Mouse (Mus musculus): ENCODE measurements around the gene Rfng. TPM values are rescaled to one million over a fixed set of nuclear protein-coding genes. Genes with fewer than 3 reads are reported as not detected.
"Not testable (repeated sequence)": the region's sequence is repeated elsewhere in the genome, so short reads cannot be mapped to it uniquely, and the experiment has no call there.

Rfng gene
- polyA plus RNA-seq (2014; fragmentation: Nextera tagmentation; extraction: Ambion mirVana), result 39.4 and 64.8 TPM in 2 replicates

GRCm38 (mm10) chr11:120784064-120784791 is at the start of gene Rfng, which contains the start of gene Gps1:
Gene Rfng (minus strand): TSS chr11:120784207.
Gene Gps1 (plus strand): TSS chr11:120784272.
- Histone ChIP-seq H3K4me3 (ENCODE audit: low read depth, low read length) (peak within 1 kb of the TSS; percentile 94), H3K36me3 (ENCODE audit: control insufficient read depth, insufficient read depth, low read length) (peaks cover 54% of the 10 kb centered on the region), H3K27me3 (replicated peaks; ENCODE audit: control insufficient read depth, insufficient read depth, low read length) (no peaks in the 10 kb centered on the region), H3K9ac (ENCODE audit: low read length) (peak within 1 kb of the TSS; percentile 91), H3K27ac (ENCODE audit: low read depth, low read length) (peak within 1 kb of the TSS; percentile 66), H3K4me2 (ENCODE audit: low read length) (peak within 1 kb of the TSS; percentile 97), H3K4me1 (ENCODE audit: control insufficient read depth, insufficient read depth, low read length) (peaks cover 11% of the 10 kb centered on the region), H3K9me3 (replicated peaks; ENCODE audit: control insufficient read depth, low read length) (no peaks in the 10 kb centered on the region)
- DNase-seq (ENCODE audit: low spot score) (peak; percentile 85), ATAC-seq (peak; percentile 90)
- WGBS, result under 1% methylated on average over 84 of the region's 107 CpGs

GRCm38 (mm10) chr11:120832962-120833361 is 49.0 kb upstream of the Rfng start:
- not testable (repeated sequence) for H3K9ac ChIP-seq (ENCODE audit: low read length); ATAC-seq; DNase-seq (ENCODE audit: low spot score); H3K9me3 ChIP-seq (replicated peaks; ENCODE audit: control insufficient read depth, low read length); H3K4me3 ChIP-seq (ENCODE audit: low read depth, low read length); H3K4me2 ChIP-seq (ENCODE audit: low read length); H3K27me3 ChIP-seq (replicated peaks; ENCODE audit: control insufficient read depth, insufficient read depth, low read length); H3K36me3 ChIP-seq (ENCODE audit: control insufficient read depth, insufficient read depth, low read length)
- WGBS, result 90% methylated on average over 5 of the region's 5 CpGs
- Histone ChIP-seq H3K4me1 (ENCODE audit: control insufficient read depth, insufficient read depth, low read length) (peaks cover 12% of the 10 kb centered on the region), H3K27ac (ENCODE audit: low read depth, low read length) (peak overlapping the region; percentile 52; the same call in 1 of the 2 replicates)

- no peak overlapping the region for H3K9ac ChIP-seq (ENCODE audit: low read length)
- peaks cover 12% of the 10 kb centered on the region for H3K4me1 ChIP-seq (ENCODE audit: control insufficient read depth, insufficient read depth, low read length)
- ATAC-seq (no peak), DNase-seq (ENCODE audit: low spot score) (no peak)
- 55% methylated on average over 3 of the region's 3 CpGs for WGBS
- no peaks in the 10 kb centered on the region for H3K9me3 ChIP-seq (replicated peaks; ENCODE audit: control insufficient read depth, low read length)
- no peak overlapping the region for H3K4me3 ChIP-seq (ENCODE audit: low read depth, low read length)
- H3K4me2 ChIP-seq (ENCODE audit: low read length), result no peak overlapping the region
- no peak overlapping the region for H3K27ac ChIP-seq (ENCODE audit: low read depth, low read length)
- no peaks in the 10 kb centered on the region for H3K27me3 ChIP-seq (replicated peaks; ENCODE audit: control insufficient read depth, insufficient read depth, low read length)
- H3K36me3 ChIP-seq (ENCODE audit: control insufficient read depth, insufficient read depth, low read length), result no peaks in the 10 kb centered on the region
These were observed 47.8 kb upstream of the Rfng start for GRCm38 (mm10) chr11:120831659-120832440.

- DNase-seq (ENCODE audit: low spot score), result no peak
- H3K36me3 ChIP-seq (ENCODE audit: control insufficient read depth, insufficient read depth, low read length), result 0 out of 2 replicates have a peak, but pooled peaks cover 2% of the 10 kb centered on the region
- no peaks in the 10 kb centered on the region for H3K27me3 ChIP-seq (replicated peaks; ENCODE audit: control insufficient read depth, insufficient read depth, low read length)
- no peak overlapping the region for H3K9ac ChIP-seq (ENCODE audit: low read length)
- no peak overlapping the region for H3K27ac ChIP-seq (ENCODE audit: low read depth, low read length)
- H3K4me1 ChIP-seq (ENCODE audit: control insufficient read depth, insufficient read depth, low read length), result peaks cover 14% of the 10 kb centered on the region
- 92% methylated on average over 12 of the region's 12 CpGs for WGBS
- ATAC-seq, result no peak
- no peak overlapping the region for H3K4me2 ChIP-seq (ENCODE audit: low read length)
- no peaks in the 10 kb centered on the region for H3K9me3 ChIP-seq (replicated peaks; ENCODE audit: control insufficient read depth, low read length)
- no peak overlapping the region for H3K4me3 ChIP-seq (ENCODE audit: low read depth, low read length)
These were observed 46.7 kb upstream of the Rfng start for GRCm38 (mm10) chr11:120830686-120831085.

- Histone ChIP-seq H3K9ac (ENCODE audit: low read length) (no peak overlapping the region), H3K4me1 (ENCODE audit: control insufficient read depth, insufficient read depth, low read length) (peaks cover 20% of the 10 kb centered on the region), H3K4me3 (ENCODE audit: low read depth, low read length) (no peak overlapping the region), H3K27me3 (replicated peaks; ENCODE audit: control insufficient read depth, insufficient read depth, low read length) (no peaks in the 10 kb centered on the region), H3K4me2 (ENCODE audit: low read length) (no peak overlapping the region), H3K27ac (ENCODE audit: low read depth, low read length) (no peak overlapping the region), H3K36me3 (ENCODE audit: control insufficient read depth, insufficient read depth, low read length) (0 out of 2 replicates have a peak, but pooled peaks cover 2% of the 10 kb centered on the region), H3K9me3 (replicated peaks; ENCODE audit: control insufficient read depth, low read length) (no peaks in the 10 kb centered on the region)
- WGBS, result 86% methylated on average over 10 of the region's 10 CpGs
- ATAC-seq, result no peak
- no peak for DNase-seq (ENCODE audit: low spot score)
These were observed 45.9 kb upstream of the Rfng start for GRCm38 (mm10) chr11:120829757-120830532.

GRCm38 (mm10) chr11:120828416-120828815 is 44.4 kb upstream of the Rfng start:
- 69% methylated on average over 4 of the region's 4 CpGs for WGBS

GRCm38 (mm10) chr11:120826016-120826953 is 42.3 kb upstream of the Rfng start:
- no peak overlapping the region for H3K4me2 ChIP-seq (ENCODE audit: low read length)
- H3K27me3 ChIP-seq (replicated peaks; ENCODE audit: control insufficient read depth, insufficient read depth, low read length), result no peaks in the 10 kb centered on the region
- H3K27ac ChIP-seq (ENCODE audit: low read depth, low read length), result peak overlapping the region; percentile 99; the same call in 1 of the 2 replicates
- peaks cover 25% of the 10 kb centered on the region for H3K4me1 ChIP-seq (ENCODE audit: control insufficient read depth, insufficient read depth, low read length)
- H3K9me3 ChIP-seq (replicated peaks; ENCODE audit: control insufficient read depth, low read length), result no peaks in the 10 kb centered on the region
- no peak overlapping the region for H3K4me3 ChIP-seq (ENCODE audit: low read depth, low read length)
- ATAC-seq (no peak), DNase-seq (ENCODE audit: low spot score) (no peak)
- H3K9ac ChIP-seq (ENCODE audit: low read length), result no peak overlapping the region
- 89% methylated on average over 8 of the region's 8 CpGs for WGBS
- peaks cover 15% of the 10 kb centered on the region; the same call in 1 of the 2 replicates for H3K36me3 ChIP-seq (ENCODE audit: control insufficient read depth, insufficient read depth, low read length)

More at GRCm38 (mm10) chr11:120828416-120828815, 44.4 kb upstream of the Rfng start:
- no peaks in the 10 kb centered on the region for H3K9me3 ChIP-seq (replicated peaks; ENCODE audit: control insufficient read depth, low read length)
- 0 out of 2 replicates have a peak, but pooled peaks cover 2% of the 10 kb centered on the region for H3K36me3 ChIP-seq (ENCODE audit: control insufficient read depth, insufficient read depth, low read length)
- ATAC-seq, result no peak
- DNase-seq (ENCODE audit: low spot score), result no peak
- H3K27ac ChIP-seq (ENCODE audit: low read depth, low read length), result no peak overlapping the region
- no peaks in the 10 kb centered on the region for H3K27me3 ChIP-seq (replicated peaks; ENCODE audit: control insufficient read depth, insufficient read depth, low read length)
- H3K4me1 ChIP-seq (ENCODE audit: control insufficient read depth, insufficient read depth, low read length), result peaks cover 10% of the 10 kb centered on the region
- H3K4me2 ChIP-seq (ENCODE audit: low read length), result no peak overlapping the region
- no peak overlapping the region for H3K4me3 ChIP-seq (ENCODE audit: low read depth, low read length)
- no peak overlapping the region for H3K9ac ChIP-seq (ENCODE audit: low read length)
